Mouse (Mus musculus) cerebellum, adult 2 months (tissue): Measurements from ENCODE around the gene Mip. TPM values are rescaled to one million over a fixed set of nuclear protein-coding genes. Genes with fewer than 3 reads are reported as not detected.

Source experiments
- DNase-seq, 2 experiments: peaks; one replicate each; pipeline ENCODE4 v3.0.0; 2021
- H3K27ac ChIP-seq: fragments of 200-500 bp; 2 replicates; pipeline ENCODE4 v1.5.1; 2012; ENCODE audit warnings: low read length, control low read depth, inconsistent platforms; ENCODE audit not compliant: insufficient read depth
- H3K27me3 ChIP-seq: fragments of 200-500 bp; 2 replicates; pipeline ENCODE4 v1.6.1; 2012; ENCODE audit warnings: inconsistent platforms, mild to moderate bottlenecking, low read length, moderate library complexity; ENCODE audit not compliant: control insufficient read depth, insufficient read depth
- H3K4me1 ChIP-seq: fragments of 200-500 bp; 2 replicates; pipeline ENCODE4 v1.6.1; 2011; ENCODE audit warnings: low read length; ENCODE audit not compliant: control insufficient read depth, insufficient read depth
- H3K4me3 ChIP-seq: fragments of 200-500 bp; replicated peaks from 2 replicates; pipeline ENCODE3; 2011; ENCODE audit warnings: mild to moderate bottlenecking, low read depth, low read length, control low read depth; ENCODE audit not compliant: insufficient read depth
- CTCF ChIP-seq: fragments of 200-500 bp; IDR thresholded peaks from 2 replicates; pipeline ENCODE4 v1.5.1; 2011; ENCODE audit warnings: low read depth, mild to moderate bottlenecking, control low read depth, low read length, moderate library complexity, borderline replicate concordance; ENCODE audit not compliant: insufficient read depth
- POLR2A ChIP-seq: fragments of 200-500 bp; IDR thresholded peaks from 2 replicates; pipeline ENCODE4 v1.6.1; 2011; ENCODE audit warnings: low read length, control low read depth, borderline replicate concordance; ENCODE audit not compliant: insufficient read depth
- WGBS: fragments of 180-500 bp; shearing (Covaris S2); methylation state at CpG from one replicate; pipeline ENCODE4 v1.1.7; 2018; 5-methylcytosine and 5-hydroxymethylcytosine counted together
- polyA plus RNA-seq: library from polyadenylated mRNA; depleted of rRNA; stranded (reverse); fragments of >200 nt; gene quantifications from 2 replicates; pipeline ENCODE4 v1.2.3, GENCODE M21; 2012

Mip gene
- polyA plus RNA-seq, 1 experiment, result not detected

DNA sequence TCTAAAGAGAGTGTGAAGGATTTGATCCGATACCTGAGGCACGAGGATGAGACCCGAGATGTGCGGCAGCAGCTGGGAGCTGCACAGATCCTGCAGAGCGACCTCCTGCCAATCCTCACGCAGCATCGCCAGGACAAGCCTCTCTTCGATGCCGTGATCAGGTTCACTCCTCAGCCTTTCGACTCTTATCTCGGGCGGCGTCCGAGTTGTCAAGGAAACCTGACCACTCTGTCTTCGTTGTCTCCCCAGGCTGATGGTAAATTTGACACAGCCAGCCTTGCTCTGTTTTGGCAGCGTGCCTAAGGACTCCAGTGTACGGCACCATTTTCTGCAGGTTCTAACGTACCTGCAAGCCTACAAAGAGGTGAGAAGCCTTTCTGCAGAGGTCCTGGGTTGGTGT is 14.5 kb downstream of the Mip start:
- no peak overlapping the region for H3K27ac ChIP-seq
- no peak for DNase-seq
- WGBS, result 80% methylated on average over 18 of the region's 18 CpGs
- no peaks in the 10 kb centered on the region for H3K27me3 ChIP-seq
- TF ChIP-seq CTCF (no peak), POLR2A (no peak)
- peaks cover 4% of the 10 kb centered on the region; the same call in 1 of the 2 replicates for H3K4me1 ChIP-seq
- H3K4me3 ChIP-seq, result no peak overlapping the region

DNA sequence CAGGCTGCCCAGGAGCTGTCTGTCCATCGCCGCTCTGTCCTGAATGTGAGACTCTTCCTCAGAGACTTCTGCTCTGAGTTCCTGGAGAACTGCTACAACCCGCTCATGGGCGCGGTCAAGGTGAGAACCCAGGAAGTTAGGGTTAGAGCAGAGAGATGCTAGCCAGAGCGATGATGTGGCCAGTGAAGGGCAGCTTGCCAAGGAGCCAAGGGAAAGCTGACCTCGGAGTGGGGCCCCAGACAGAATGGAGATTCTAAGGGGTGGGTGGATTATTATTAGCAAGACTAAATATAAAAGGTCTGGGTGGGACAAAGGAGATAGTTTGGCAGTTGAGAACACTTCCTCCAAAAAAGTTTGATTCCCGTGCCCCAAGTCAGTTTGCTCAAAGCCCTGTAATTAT is 17.6 kb downstream of the Mip start:
- no peak for DNase-seq
- TF ChIP-seq CTCF, result no peak
- TF ChIP-seq POLR2A, result no peak
- Histone ChIP-seq H3K27ac (no peak overlapping the region), H3K27me3 (no peaks in the 10 kb centered on the region), H3K4me1 (no peaks in the 10 kb centered on the region; the same call in 1 of the 2 replicates), H3K4me3 (no peak overlapping the region)
- WGBS, result 89% methylated on average over 8 of the region's 8 CpGs

DNA sequence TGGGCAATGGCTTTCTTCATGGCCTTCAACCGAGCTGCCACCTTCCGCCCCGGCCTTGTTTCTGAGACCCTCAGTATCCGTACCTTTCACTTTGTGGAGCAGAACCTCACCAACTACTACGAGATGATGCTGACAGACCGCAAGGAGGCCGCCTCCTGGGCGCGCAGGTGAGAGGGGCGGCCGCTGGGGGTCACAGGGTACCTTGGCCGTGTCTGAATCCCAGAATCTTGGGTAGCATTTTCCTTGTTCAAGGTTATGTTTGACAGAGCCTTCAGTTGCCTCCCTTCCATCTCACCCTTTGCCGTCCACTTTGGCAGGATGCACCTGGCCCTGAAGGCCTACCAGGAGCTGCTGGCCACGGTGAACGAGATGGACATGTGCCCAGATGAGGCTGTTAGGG is 18.5 kb downstream of the Mip start:
- no peak overlapping the region for H3K4me3 ChIP-seq
- no peak overlapping the region for H3K27ac ChIP-seq
- H3K27me3 ChIP-seq, result no peaks in the 10 kb centered on the region
- H3K4me1 ChIP-seq, result no peaks in the 10 kb centered on the region
- WGBS, result 89% methylated on average over 15 of the region's 15 CpGs
- DNase-seq, result no peak
- TF ChIP-seq POLR2A, result no peak
- TF ChIP-seq CTCF, result no peak

DNA sequence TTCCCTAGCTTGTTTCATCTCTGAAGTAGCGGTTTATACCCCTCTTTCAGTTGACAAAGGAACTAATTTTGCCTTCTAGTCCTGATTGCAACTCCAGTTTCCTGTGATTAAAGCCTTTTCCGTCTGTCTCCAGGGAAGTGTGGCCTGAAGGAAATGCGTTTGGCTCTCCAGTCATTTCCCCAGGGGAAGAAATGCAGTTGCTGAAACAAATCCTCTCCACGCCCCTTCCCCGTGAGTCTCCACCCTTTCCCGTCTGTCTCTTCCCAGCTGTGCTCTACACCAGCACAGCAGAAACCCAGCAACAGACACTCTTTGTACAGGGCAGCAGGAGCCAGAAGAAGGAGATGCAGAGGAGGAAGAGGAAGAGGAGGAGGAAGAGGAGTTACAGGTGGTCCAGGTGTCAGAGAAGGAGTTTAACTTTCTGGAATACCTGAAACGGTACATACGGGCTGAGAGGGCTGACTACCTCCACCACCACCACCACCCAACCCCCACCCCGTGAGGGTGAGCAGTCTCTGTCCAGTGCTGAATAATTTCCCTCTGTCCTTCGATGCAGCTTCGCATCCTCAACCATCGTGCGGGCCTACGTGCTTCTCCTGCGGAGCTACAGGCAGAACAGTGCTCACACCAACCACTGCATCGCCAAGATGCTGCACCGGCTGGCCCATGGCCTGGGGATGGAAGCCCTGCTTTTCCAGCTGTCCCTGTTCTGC is 21.5 kb downstream of the Mip start:
- TF ChIP-seq POLR2A, result no peak
- TF ChIP-seq CTCF, result no peak
- Histone ChIP-seq H3K27me3 (no peaks in the 10 kb centered on the region), H3K4me3 (no peak overlapping the region), H3K4me1 (no peaks in the 10 kb centered on the region), H3K27ac (no peak overlapping the region)
- WGBS, result 76% methylated on average over 17 of the region's 17 CpGs
- no peak for DNase-seq

DNA sequence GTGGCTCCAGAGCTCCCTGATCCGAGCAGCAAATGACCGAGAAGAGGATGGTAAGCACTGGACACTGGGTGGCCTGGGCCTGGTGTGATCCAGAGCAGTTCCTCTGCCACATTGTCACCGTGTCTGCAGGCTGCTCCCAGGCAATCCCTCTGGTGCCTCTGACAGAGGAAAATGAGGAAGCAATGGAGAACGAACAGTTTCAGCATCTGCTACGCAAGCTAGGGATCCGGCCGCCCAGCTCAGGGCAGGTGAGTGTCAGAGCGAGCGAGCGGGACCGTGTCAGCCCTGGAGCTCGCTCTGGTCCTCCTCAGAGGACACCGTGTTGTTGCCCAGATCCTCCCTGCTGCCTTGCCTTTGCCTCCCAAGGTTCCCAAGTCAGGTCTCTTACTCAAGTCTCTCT is 24.9 kb downstream of the Mip start:
- no peak overlapping the region for H3K27ac ChIP-seq
- H3K4me3 ChIP-seq, result no peak overlapping the region
- H3K4me1 ChIP-seq, result no peaks in the 10 kb centered on the region
- TF ChIP-seq POLR2A, result no peak
- no peak for TF ChIP-seq CTCF
- no peak for DNase-seq
- 94% methylated on average over 13 of the region's 13 CpGs for WGBS
- H3K27me3 ChIP-seq, result no peaks in the 10 kb centered on the region

DNA sequence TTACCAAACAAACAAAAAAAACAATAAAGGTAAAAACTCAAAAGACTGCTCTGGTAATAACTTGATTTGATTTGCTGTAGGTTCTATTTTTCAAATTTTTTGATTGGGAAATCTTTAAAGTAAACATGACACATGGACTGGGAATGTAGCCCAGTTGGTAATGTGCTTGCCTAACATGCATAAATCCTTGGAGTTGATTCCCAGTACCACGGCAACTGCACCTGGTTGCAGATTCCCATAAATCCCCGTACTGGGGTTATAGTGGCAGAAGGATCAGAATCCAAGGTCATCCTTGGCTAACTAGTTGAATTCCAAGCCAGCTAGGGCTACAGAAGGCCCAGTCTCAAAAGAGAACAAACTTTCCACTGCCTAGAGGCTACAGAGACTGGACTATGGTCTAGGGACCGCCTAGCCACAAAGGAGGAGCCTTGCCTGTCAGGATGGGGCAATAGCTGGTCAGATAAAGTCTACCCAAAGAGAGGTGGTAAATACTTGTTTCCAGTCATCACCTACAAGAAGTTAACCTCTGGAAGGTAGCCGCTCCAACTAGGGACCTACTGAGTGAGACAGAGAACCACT is 28.1 kb downstream of the Mip start, which contains the start of gene Apon:
Gene Apon, plus strand, starts transcription at position 420 of the 579 bp plus-strand sequence.
- no peak for DNase-seq
- Histone ChIP-seq H3K27me3 (no peaks in the 10 kb centered on the region), H3K27ac (no peak within 1 kb of the TSS), H3K4me1 (no peaks in the 10 kb centered on the region), H3K4me3 (no peak within 1 kb of the TSS)
- TF ChIP-seq CTCF (no peak), POLR2A (no peak)
- 68% methylated on average over 4 of the region's 4 CpGs for WGBS

DNA sequence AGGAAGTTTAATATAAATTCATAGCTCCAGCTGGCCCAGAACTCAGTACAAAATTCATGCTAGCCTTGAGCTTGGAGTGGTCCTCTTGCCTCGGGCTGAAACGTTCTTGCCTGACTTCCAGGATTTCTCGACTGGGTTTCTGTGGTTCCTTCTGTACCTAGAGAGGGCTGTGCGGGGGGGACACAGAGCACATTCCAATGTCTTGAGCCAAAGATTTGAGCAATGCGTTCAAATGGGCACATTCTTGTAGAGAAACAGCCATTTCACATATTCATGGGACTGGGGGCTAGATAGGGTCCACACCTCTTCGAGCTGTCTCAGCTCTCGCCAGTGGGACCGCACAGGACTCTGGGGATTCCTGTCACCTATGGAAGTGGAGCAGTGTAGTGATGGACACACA is 30.3 kb downstream of the Mip start:
- Histone ChIP-seq H3K27me3 (no peaks in the 10 kb centered on the region), H3K27ac (no peak overlapping the region), H3K4me3 (no peak overlapping the region), H3K4me1 (no peaks in the 10 kb centered on the region)
- DNase-seq, result no peak
- TF ChIP-seq POLR2A (no peak), CTCF (no peak)
- WGBS, result 90% methylated on average over 8 of the region's 8 CpGs

DNA sequence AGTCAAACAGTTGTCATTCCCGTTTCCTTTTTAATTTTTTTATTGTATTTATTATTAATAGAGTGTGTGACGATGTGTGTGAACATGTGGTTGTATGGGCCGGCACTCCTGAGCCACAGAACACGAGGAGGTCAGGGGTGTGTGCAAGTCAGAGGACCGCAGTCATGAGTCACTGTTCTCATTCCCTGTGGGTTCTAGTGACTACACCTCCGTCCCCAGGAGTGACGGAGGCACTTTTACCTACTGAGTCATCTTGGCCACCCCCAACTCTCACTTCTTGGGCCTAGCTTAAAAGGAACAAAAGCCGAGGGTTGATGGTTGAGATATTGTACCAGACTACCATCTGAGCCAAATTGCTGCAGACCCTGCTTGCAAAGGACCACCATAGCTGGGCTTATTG is 30.7 kb downstream of the Mip start:
- DNase-seq, result no peak

More for the DNA sequence above, 30.7 kb downstream of the Mip start:
- no peaks in the 10 kb centered on the region for H3K4me1 ChIP-seq
- no peaks in the 10 kb centered on the region for H3K27me3 ChIP-seq
- H3K4me3 ChIP-seq, result no peak overlapping the region
- H3K27ac ChIP-seq, result no peak overlapping the region
- TF ChIP-seq CTCF, result no peak
- TF ChIP-seq POLR2A, result no peak
- WGBS, result 91% methylated on average over 8 of the region's 8 CpGs
